Mouse (Mus musculus) cortical plate, adult 2 months (tissue): ENCODE measurements around the gene Casz1.

Experiments
- CTCF ChIP-seq: fragments of 200-500 bp; IDR thresholded peaks from 2 replicates; pipeline ENCODE4 v1.5.1; 2011; ENCODE audit warnings: mild to moderate bottlenecking, control low read depth, low read length; ENCODE audit not compliant: insufficient read depth; ENCODE audit errors: extremely low read depth
- POLR2A ChIP-seq: fragments of 200-500 bp; IDR thresholded peaks from 2 replicates; pipeline ENCODE4 v1.6.1; 2011; ENCODE audit warnings: mild to moderate bottlenecking, low read length, control low read depth; ENCODE audit not compliant: insufficient read depth; ENCODE audit errors: extremely low read depth

GRCm38 (mm10) chr4:148940674-148941211 lies 136.5 kb downstream of the Casz1 start:
- TF ChIP-seq CTCF: no peak
- no peak for TF ChIP-seq POLR2A
